Mouse (Mus musculus): ENCODE measurements at regions not wholly inside any gene's neighbourhood (a gene's known extent, or its start where the extent isn't known, plus 50 kb on each side); places are given as distances from the start of the nearest gene placed in this dataset.

DNA sequence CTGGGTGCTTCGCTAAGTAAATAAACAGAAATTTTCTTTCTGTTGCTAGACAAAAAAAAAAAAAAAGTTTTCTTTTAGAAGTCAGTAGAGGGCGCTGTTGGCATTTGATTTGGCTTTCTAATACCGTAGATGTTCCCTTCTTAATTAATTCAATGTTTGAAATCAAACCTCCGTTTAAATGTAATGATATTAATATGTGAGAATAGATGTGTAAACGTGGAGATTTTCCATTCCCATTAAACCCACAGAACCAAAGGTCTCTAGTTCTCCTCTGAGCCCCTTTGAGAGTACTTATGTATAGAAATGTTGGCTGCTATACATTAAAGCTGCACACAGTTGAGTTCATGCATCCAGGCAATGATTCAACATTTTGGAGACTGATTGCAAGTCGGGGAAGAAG lies 121.8 kb upstream of the Mpdz start:
- DNase-seq (ENCODE audit: low read depth, low spot score): peak; percentile 30
- H3K27me3 ChIP-seq (ENCODE audit: control insufficient read depth in 1 of 2, insufficient read depth in 2 of 2, low read length in 2 of 2): no peaks in the 10 kb centered on the region
- H3K9ac ChIP-seq (ENCODE audit: control insufficient read depth, low read depth, low read length, poor library complexity, severe bottlenecking): no peak overlapping the region
- H3K4me3 ChIP-seq (ENCODE audit: control insufficient read depth in 1 of 2, insufficient read depth in 1 of 2, low read depth in 2 of 2, low read length in 2 of 2): no peak overlapping the region
- no peak overlapping the region for H3K27ac ChIP-seq (ENCODE audit: control insufficient read depth, low read depth, low read length)
- no peaks in the 10 kb centered on the region for H3K9me3 ChIP-seq (replicated peaks; ENCODE audit: insufficient read depth, low read length)
- H3K79me2 ChIP-seq (ENCODE audit: control insufficient read depth, insufficient read depth, low read length, poor library complexity): no peaks in the 10 kb centered on the region
- H3K4me1 ChIP-seq (ENCODE audit: control insufficient read depth in 1 of 2, insufficient read depth in 2 of 2, low read length in 2 of 2): no peaks in the 10 kb centered on the region
- TF ChIP-seq GABPA (IDR thresholded peaks at IDR 0.05; ENCODE audit: low read depth, low read length): no peak
- peak; percentile 41 for TF ChIP-seq ZC3H11A (IDR thresholded peaks at IDR 0.05; ENCODE audit: low read depth, low read length)
- TF ChIP-seq CTCF (IDR thresholded peaks at IDR 0.05 in 2 of 3, conservative IDR thresholded peaks at IDR 0.05 in 1 of 3; ENCODE audit: control insufficient read depth in 1 of 3, insufficient read depth in 1 of 3, low read depth in 2 of 3, low read length in 3 of 3, poor library complexity in 1 of 3, severe bottlenecking in 1 of 3): peak in 1 of 3 experiments; percentile 44; a peak in 3 of 6 replicates
- TF ChIP-seq SMC3 (IDR thresholded peaks at IDR 0.05; ENCODE audit: low read depth, low read length): peak; percentile 40
- TF ChIP-seq ZNF384 (IDR thresholded peaks at IDR 0.05; ENCODE audit: low read depth, low read length): peak; percentile 90
- TF ChIP-seq MAFK (IDR thresholded peaks at IDR 0.05; ENCODE audit: borderline replicate concordance, low read depth, low read length): no peak
- TF ChIP-seq RAD21 (IDR thresholded peaks at IDR 0.05; ENCODE audit: low read depth, low read length): peak; percentile 70
- no peaks in the 10 kb centered on the region for H3K36me3 ChIP-seq (ENCODE audit: control insufficient read depth in 1 of 2, insufficient read depth in 2 of 2, low read length in 2 of 2)

- Histone ChIP-seq H3K27ac (ENCODE audit: control insufficient read depth, low read depth, low read length) (no peak overlapping the region), H3K4me3 (ENCODE audit: control insufficient read depth in 1 of 2, insufficient read depth in 1 of 2, low read depth in 2 of 2, low read length in 2 of 2) (no peak overlapping the region), H3K36me3 (ENCODE audit: control insufficient read depth in 1 of 2, insufficient read depth in 2 of 2, low read length in 2 of 2) (no peaks in the 10 kb centered on the region), H3K9ac (ENCODE audit: control insufficient read depth, low read depth, low read length, poor library complexity, severe bottlenecking) (no peak overlapping the region), H3K4me1 (ENCODE audit: control insufficient read depth in 1 of 2, insufficient read depth in 2 of 2, low read length in 2 of 2) (no peaks in the 10 kb centered on the region), H3K9me3 (replicated peaks; ENCODE audit: insufficient read depth, low read length) (no peaks in the 10 kb centered on the region), H3K79me2 (ENCODE audit: control insufficient read depth, insufficient read depth, low read length, poor library complexity) (no peaks in the 10 kb centered on the region), H3K27me3 (ENCODE audit: control insufficient read depth in 1 of 2, insufficient read depth in 2 of 2, low read length in 2 of 2) (no peaks in the 10 kb centered on the region)
- no peak for TF ChIP-seq CTCF (IDR thresholded peaks at IDR 0.05 in 2 of 3, conservative IDR thresholded peaks at IDR 0.05 in 1 of 3; ENCODE audit: control insufficient read depth in 1 of 3, insufficient read depth in 1 of 3, low read depth in 2 of 3, low read length in 3 of 3, poor library complexity in 1 of 3, severe bottlenecking in 1 of 3)
- TF ChIP-seq MAX (IDR thresholded peaks at IDR 0.05; ENCODE audit: low read length): no peak
- no peak for TF ChIP-seq ELF1 (IDR thresholded peaks at IDR 0.05; ENCODE audit: low read depth, low read length)
- no peak for TF ChIP-seq ZKSCAN1 (IDR thresholded peaks at IDR 0.05; ENCODE audit: low read depth, low read length)
- TF ChIP-seq TAL1 (IDR thresholded peaks at IDR 0.05; ENCODE audit: low read length): no peak
- TF ChIP-seq ZC3H11A (IDR thresholded peaks at IDR 0.05; ENCODE audit: low read depth, low read length): no peak
- TF ChIP-seq MAFK (IDR thresholded peaks at IDR 0.05; ENCODE audit: borderline replicate concordance, low read depth, low read length): no peak
- no peak for TF ChIP-seq ETS1 (IDR thresholded peaks at IDR 0.05; ENCODE audit: low read depth, low read length)
- no peak for TF ChIP-seq SIN3A (IDR thresholded peaks at IDR 0.05; ENCODE audit: low read length)
- no peak for TF ChIP-seq RAD21 (IDR thresholded peaks at IDR 0.05; ENCODE audit: low read depth, low read length)
- TF ChIP-seq MYC (IDR thresholded peaks at IDR 0.05; ENCODE audit: low read depth, low read length): no peak
- TF ChIP-seq NELFE (IDR thresholded peaks at IDR 0.05; ENCODE audit: low read depth, low read length): no peak
- no peak for TF ChIP-seq E2F4 (IDR thresholded peaks at IDR 0.05; ENCODE audit: borderline replicate concordance, low read depth, low read length)
- no peak for TF ChIP-seq MAZ (IDR thresholded peaks at IDR 0.05; ENCODE audit: low read depth, low read length)
- TF ChIP-seq CHD2 (IDR thresholded peaks at IDR 0.05; ENCODE audit: low read length): no peak
- no peak for DNase-seq (ENCODE audit: low read depth, low spot score)
Measured at GRCm38 (mm10) chr4:81563574-81563973, 121.0 kb upstream of the Mpdz start.

Measured in MEL (cell line).